Mouse (Mus musculus): ENCODE measurements around the gene Bgn. TPM values are rescaled to one million over a fixed set of nuclear protein-coding genes. Genes with fewer than 3 reads are reported as not detected.

Gene Bgn
- polyA plus RNA-seq, 1 experiment = 731 TPM

- Histone ChIP-seq H3K36me3 (ENCODE audit: control insufficient read depth, insufficient read depth) (no peaks in the 10 kb centered on the region), H3K79me3 (ENCODE audit: low read depth) (no peaks in the 10 kb centered on the region), H3K27me3 (ENCODE audit: control insufficient read depth, insufficient read depth, insufficient read length) (peaks cover 2% of the 10 kb centered on the region), H3ac (ENCODE audit: control insufficient read depth, insufficient read length, low read depth) (no peak overlapping the region), H3K4me3 (ENCODE audit: insufficient read depth, poor library complexity, severe bottlenecking) (no peak overlapping the region), H3K79me2 (ENCODE audit: control insufficient read depth, insufficient read depth) (no peaks in the 10 kb centered on the region)
- TF ChIP-seq MAX (IDR thresholded peaks at IDR 0.05) (no peak), MYOD1 (IDR thresholded peaks at IDR 0.05; ENCODE audit: control insufficient read depth, insufficient read length, low read depth) (no peak), CTCF (IDR thresholded peaks at IDR 0.05; ENCODE audit: control insufficient read depth, insufficient read depth, insufficient read length) (no peak), FOSL1 (IDR thresholded peaks at IDR 0.05; ENCODE audit: insufficient read depth, low read length, poor library complexity, severe bottlenecking) (no peak), USF1 (IDR thresholded peaks at IDR 0.05; ENCODE audit: low read depth) (no peak), CEBPB (IDR thresholded peaks at IDR 0.05; ENCODE audit: low read depth) (no peak), MYOG (IDR thresholded peaks at IDR 0.05; ENCODE audit: control insufficient read depth, extremely low read depth, insufficient read length) (no peak)
Measured at GRCm38 (mm10) chrX:73509209-73509608, 25.8 kb downstream of the Bgn start.

- Histone ChIP-seq H3K79me3 (ENCODE audit: low read depth) (no peaks in the 10 kb centered on the region), H3K36me3 (ENCODE audit: control insufficient read depth, insufficient read depth) (no peaks in the 10 kb centered on the region), H3K4me3 (ENCODE audit: insufficient read depth, poor library complexity, severe bottlenecking) (no peak overlapping the region), H3ac (ENCODE audit: control insufficient read depth, insufficient read length, low read depth) (no peak overlapping the region), H3K27me3 (ENCODE audit: control insufficient read depth, insufficient read depth, insufficient read length) (no peaks in the 10 kb centered on the region), H3K79me2 (ENCODE audit: control insufficient read depth, insufficient read depth) (no peaks in the 10 kb centered on the region)
- no peak for TF ChIP-seq CTCF (IDR thresholded peaks at IDR 0.05; ENCODE audit: control insufficient read depth, insufficient read depth, insufficient read length)
- no peak for TF ChIP-seq USF1 (IDR thresholded peaks at IDR 0.05; ENCODE audit: low read depth)
- TF ChIP-seq FOSL1 (IDR thresholded peaks at IDR 0.05; ENCODE audit: insufficient read depth, low read length, poor library complexity, severe bottlenecking) = no peak
- no peak for TF ChIP-seq MYOD1 (IDR thresholded peaks at IDR 0.05; ENCODE audit: control insufficient read depth, insufficient read length, low read depth)
- no peak for TF ChIP-seq MYOG (IDR thresholded peaks at IDR 0.05; ENCODE audit: control insufficient read depth, extremely low read depth, insufficient read length)
- TF ChIP-seq MAX (IDR thresholded peaks at IDR 0.05) = no peak
- no peak for TF ChIP-seq CEBPB (IDR thresholded peaks at IDR 0.05; ENCODE audit: low read depth)
Measured at GRCm38 (mm10) chrX:73512904-73513303, 29.5 kb downstream of the Bgn start.

GRCm38 (mm10) chrX:73516556-73516955 lies 33.2 kb downstream of the Bgn start:
- no peak overlapping the region for H3ac ChIP-seq (ENCODE audit: control insufficient read depth, insufficient read length, low read depth)
- H3K27me3 ChIP-seq (ENCODE audit: control insufficient read depth, insufficient read depth, insufficient read length) = no peaks in the 10 kb centered on the region
- TF ChIP-seq USF1 (IDR thresholded peaks at IDR 0.05; ENCODE audit: low read depth) = no peak
- no peak for TF ChIP-seq MYOD1 (IDR thresholded peaks at IDR 0.05; ENCODE audit: control insufficient read depth, insufficient read length, low read depth)
- no peak for TF ChIP-seq MYOG (IDR thresholded peaks at IDR 0.05; ENCODE audit: control insufficient read depth, extremely low read depth, insufficient read length)
- no peaks in the 10 kb centered on the region for H3K79me2 ChIP-seq (ENCODE audit: control insufficient read depth, insufficient read depth)
- H3K79me3 ChIP-seq (ENCODE audit: low read depth) = no peaks in the 10 kb centered on the region
- H3K36me3 ChIP-seq (ENCODE audit: control insufficient read depth, insufficient read depth) = no peaks in the 10 kb centered on the region
- H3K4me3 ChIP-seq (ENCODE audit: insufficient read depth, poor library complexity, severe bottlenecking) = no peak overlapping the region

GRCm38 (mm10) chrX:73517060-73517600 lies 33.7 kb downstream of the Bgn start:
- TF ChIP-seq MYOG (IDR thresholded peaks at IDR 0.05; ENCODE audit: control insufficient read depth, extremely low read depth, insufficient read length) (no peak), MAX (IDR thresholded peaks at IDR 0.05) (no peak), FOSL1 (IDR thresholded peaks at IDR 0.05; ENCODE audit: insufficient read depth, low read length, poor library complexity, severe bottlenecking) (no peak), CTCF (IDR thresholded peaks at IDR 0.05; ENCODE audit: control insufficient read depth, insufficient read depth, insufficient read length) (no peak), MYOD1 (IDR thresholded peaks at IDR 0.05; ENCODE audit: control insufficient read depth, insufficient read length, low read depth) (no peak), USF1 (IDR thresholded peaks at IDR 0.05; ENCODE audit: low read depth) (no peak), CEBPB (IDR thresholded peaks at IDR 0.05; ENCODE audit: low read depth) (no peak)
- Histone ChIP-seq H3ac (ENCODE audit: control insufficient read depth, insufficient read length, low read depth) (no peak overlapping the region), H3K36me3 (ENCODE audit: control insufficient read depth, insufficient read depth) (no peaks in the 10 kb centered on the region), H3K79me3 (ENCODE audit: low read depth) (no peaks in the 10 kb centered on the region), H3K79me2 (ENCODE audit: control insufficient read depth, insufficient read depth) (no peaks in the 10 kb centered on the region), H3K27me3 (ENCODE audit: control insufficient read depth, insufficient read depth, insufficient read length) (no peaks in the 10 kb centered on the region), H3K4me3 (ENCODE audit: insufficient read depth, poor library complexity, severe bottlenecking) (no peak overlapping the region)

- no peak for TF ChIP-seq USF1 (IDR thresholded peaks at IDR 0.05; ENCODE audit: low read depth)
- TF ChIP-seq MAX (IDR thresholded peaks at IDR 0.05) = no peak
- TF ChIP-seq CTCF (IDR thresholded peaks at IDR 0.05; ENCODE audit: control insufficient read depth, insufficient read depth, insufficient read length) = no peak
- TF ChIP-seq MYOD1 (IDR thresholded peaks at IDR 0.05; ENCODE audit: control insufficient read depth, insufficient read length, low read depth) = no peak
- TF ChIP-seq CEBPB (IDR thresholded peaks at IDR 0.05; ENCODE audit: low read depth) = no peak
- TF ChIP-seq MYOG (IDR thresholded peaks at IDR 0.05; ENCODE audit: control insufficient read depth, extremely low read depth, insufficient read length) = no peak
- no peak for TF ChIP-seq FOSL1 (IDR thresholded peaks at IDR 0.05; ENCODE audit: insufficient read depth, low read length, poor library complexity, severe bottlenecking)
- H3K4me3 ChIP-seq (ENCODE audit: insufficient read depth, poor library complexity, severe bottlenecking) = no peak overlapping the region
- H3K79me2 ChIP-seq (ENCODE audit: control insufficient read depth, insufficient read depth) = no peaks in the 10 kb centered on the region
- H3K27me3 ChIP-seq (ENCODE audit: control insufficient read depth, insufficient read depth, insufficient read length) = no peaks in the 10 kb centered on the region
- no peak overlapping the region for H3ac ChIP-seq (ENCODE audit: control insufficient read depth, insufficient read length, low read depth)
- no peaks in the 10 kb centered on the region for H3K79me3 ChIP-seq (ENCODE audit: low read depth)
- H3K36me3 ChIP-seq (ENCODE audit: control insufficient read depth, insufficient read depth) = no peaks in the 10 kb centered on the region
Measured at GRCm38 (mm10) chrX:73520692-73521091, 37.3 kb downstream of the Bgn start.
